Mouse (Mus musculus): ENCODE results near the gene Rft1.

DNA sequence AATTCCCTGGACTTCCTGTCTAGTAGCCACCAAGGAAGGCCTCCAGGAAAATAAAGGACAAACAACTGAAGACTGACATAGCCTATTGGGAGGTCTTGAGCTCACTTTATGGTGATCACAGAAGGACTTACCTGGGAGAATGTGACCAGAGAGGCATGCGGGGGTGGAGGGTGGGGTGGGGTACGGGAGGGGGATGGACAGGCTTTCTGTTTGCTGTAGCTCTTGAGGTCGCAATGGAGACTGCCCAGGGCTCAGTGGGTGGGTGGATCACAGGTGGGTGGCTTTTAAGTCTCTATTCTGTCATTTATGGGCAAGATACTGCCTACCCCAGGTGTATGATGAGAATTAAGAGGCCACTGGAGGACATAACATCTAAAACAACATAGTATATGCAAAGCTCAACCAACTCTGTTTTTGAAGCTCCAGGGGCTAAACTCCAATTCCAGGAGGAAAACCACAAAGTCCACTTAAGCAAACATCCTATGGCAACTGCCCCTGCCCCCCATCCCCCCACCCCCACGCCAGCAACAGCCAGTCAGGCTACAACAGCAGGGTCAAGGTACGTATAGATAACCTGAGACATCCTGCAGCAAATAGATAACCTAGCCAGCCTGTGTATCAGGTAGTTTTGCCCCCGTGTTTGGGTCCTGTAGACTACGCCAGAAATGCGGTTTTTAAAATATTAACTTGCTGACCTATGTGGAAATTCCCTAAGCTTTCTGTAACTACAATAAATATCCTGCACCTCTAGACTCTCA, 50.1 kb downstream of the Rft1 start:
- TF ChIP-seq POLR2A (IDR thresholded peaks at IDR 0.05; ENCODE audit: insufficient read depth, low read length) (no peak), CTCF (IDR thresholded peaks at IDR 0.05; ENCODE audit: low read depth, low read length) (no peak), EP300 (IDR thresholded peaks at IDR 0.05; ENCODE audit: insufficient read depth, low read depth, low read length) (no peak)

All from ES-Bruce4 (cell line).